Mouse (Mus musculus) heart, embryonic 16.5 days (tissue): Measurements from ENCODE around the gene Taok2. TPM values are rescaled to one million over a fixed set of nuclear protein-coding genes. Genes with fewer than 3 reads are reported as not detected.
"Not testable (repeated sequence)": the region's sequence is repeated elsewhere in the genome, so short reads cannot be mapped to it uniquely, and the experiment has no call there.

ENCODE experiments used
- ATAC-seq: fragments of 200-750 bp; cut with Nextera tagmentation; replicated peaks from 2 replicates; pipeline ENCODE4 v1.8.0; 2017; ENCODE audit warnings: moderate number of reproducible peaks; ENCODE audit not compliant: insufficient read depth, low FRiP score; ENCODE audit errors: extremely low read depth
- H3K27ac ChIP-seq: fragments of 300-500 bp; sonication (generic); 2 replicates; pipeline ENCODE4 v1.5.1; 2014; ENCODE audit warnings: mild to moderate bottlenecking, low read length, control low read depth, moderate library complexity
- H3K27me3 ChIP-seq: fragments of 300-500 bp; sonication (generic); 2 replicates; pipeline ENCODE4 v1.6.1; 2014; ENCODE audit warnings: low read length, mixed read lengths; ENCODE audit not compliant: control insufficient read depth, insufficient read depth
- H3K36me3 ChIP-seq: fragments of 300-500 bp; sonication (generic); 2 replicates; pipeline ENCODE4 v1.6.1; 2014; ENCODE audit not compliant: control insufficient read depth, insufficient read depth
- H3K4me1 ChIP-seq: fragments of 300-500 bp; sonication (generic); 2 replicates; pipeline ENCODE4 v1.6.1; 2014; ENCODE audit warnings: low read length, mixed read lengths; ENCODE audit not compliant: control insufficient read depth, insufficient read depth
- H3K4me2 ChIP-seq: fragments of 300-500 bp; sonication (generic); 2 replicates; pipeline ENCODE4 v1.6.1; 2014; ENCODE audit warnings: low read depth, mild to moderate bottlenecking, control low read depth, low read length
- H3K4me3 ChIP-seq: fragments of 300-500 bp; sonication (generic); 2 replicates; pipeline ENCODE4 v1.5.1; 2014; ENCODE audit warnings: mild to moderate bottlenecking, control low read depth, low read length
- H3K9ac ChIP-seq: fragments of 300-500 bp; sonication (generic); 2 replicates; pipeline ENCODE4 v1.6.1; 2014; ENCODE audit warnings: low read length, control low read depth
- H3K9me3 ChIP-seq: fragments of 300-500 bp; sonication (generic); replicated peaks from 2 replicates; pipeline ENCODE4 v1.6.1; 2016; ENCODE audit warnings: low read length; ENCODE audit not compliant: control insufficient read depth
- WGBS: fragments of 180-500 bp; shearing (Covaris S2); extraction: QIAGEN DNeasy Blood & Tissue Kit; methylation state at CpG from one replicate; pipeline ENCODE4 v1.1.7; 2014; 5-methylcytosine and 5-hydroxymethylcytosine counted together
- polyA plus RNA-seq: library from polyadenylated mRNA; unstranded; fragments of >200 nt; fragmentation: Nextera tagmentation; extraction: Ambion mirVana; gene quantifications from 2 replicates; pipeline ENCODE4 v1.2.1, GENCODE M21; 2015

The Taok2 gene
- polyA plus RNA-seq, 1 experiment from 2014 or later: 31.1 TPM

GRCm38 (mm10) chr7:126919973-126920372 lies 35.5 kb upstream of the Taok2 start:
- Histone ChIP-seq H3K9me3 (no peaks in the 10 kb centered on the region), H3K27me3 (no peaks in the 10 kb centered on the region), H3K27ac (no peak overlapping the region), H3K4me2 (no peak overlapping the region), H3K4me1 (no peaks in the 10 kb centered on the region; the same call in 1 of the 2 replicates), H3K36me3 (no peaks in the 10 kb centered on the region), H3K4me3 (no peak overlapping the region), H3K9ac (no peak overlapping the region)
- 83% methylated on average over 4 of the region's 4 CpGs for WGBS
- ATAC-seq: no peak

GRCm38 (mm10) chr7:126918356-126918755 lies 33.9 kb upstream of the Taok2 start:
- H3K4me3 ChIP-seq, H3K9ac ChIP-seq, H3K9me3 ChIP-seq, H3K4me2 ChIP-seq, H3K4me1 ChIP-seq, H3K36me3 ChIP-seq, H3K27me3 ChIP-seq, ATAC-seq, H3K27ac ChIP-seq: not testable (repeated sequence)
- 44% methylated on average over 4 of the region's 4 CpGs for WGBS

- 74% methylated on average over 3 of the region's 3 CpGs for WGBS
- H3K27ac ChIP-seq: no peak overlapping the region
- no peaks in the 10 kb centered on the region for H3K36me3 ChIP-seq
- ATAC-seq: no peak
- H3K9me3 ChIP-seq: no peaks in the 10 kb centered on the region
- H3K27me3 ChIP-seq: no peaks in the 10 kb centered on the region
- H3K9ac ChIP-seq: no peak overlapping the region
- no peak overlapping the region for H3K4me3 ChIP-seq
- no peak overlapping the region for H3K4me2 ChIP-seq
- H3K4me1 ChIP-seq: no peaks in the 10 kb centered on the region
These were observed 30.3 kb upstream of the Taok2 start for GRCm38 (mm10) chr7:126914844-126915243.

GRCm38 (mm10) chr7:126905590-126905989 lies 21.1 kb upstream of the Taok2 start:
- Histone ChIP-seq H3K36me3 (no peaks in the 10 kb centered on the region), H3K27ac (no peak overlapping the region), H3K9ac (no peak overlapping the region), H3K27me3 (no peaks in the 10 kb centered on the region), H3K4me2 (no peak overlapping the region), H3K4me1 (no peaks in the 10 kb centered on the region), H3K4me3 (no peak overlapping the region), H3K9me3 (no peaks in the 10 kb centered on the region)
- ATAC-seq: no peak
- WGBS: 69% methylated on average over 3 of the region's 3 CpGs

- not testable (repeated sequence) for H3K4me2 ChIP-seq, H3K36me3 ChIP-seq, ATAC-seq, H3K9me3 ChIP-seq, H3K27me3 ChIP-seq, H3K4me3 ChIP-seq, H3K27ac ChIP-seq, H3K9ac ChIP-seq
- WGBS: 88% methylated on average over 7 of the region's 9 CpGs
- peaks cover 12% of the 10 kb centered on the region for H3K4me1 ChIP-seq
These were observed 15.3 kb upstream of the Taok2 start for GRCm38 (mm10) chr7:126899781-126900180.

GRCm38 (mm10) chr7:126898102-126898990 lies 13.8 kb upstream of the Taok2 start:
- Histone ChIP-seq H3K4me3 (peak overlapping the region; percentile 82), H3K36me3 (no peaks in the 10 kb centered on the region), H3K4me1 (peaks cover 12% of the 10 kb centered on the region), H3K27ac (peak overlapping the region; percentile 79), H3K9ac (peak overlapping the region; percentile 92), H3K4me2 (peak overlapping the region; percentile 84), H3K27me3 (no peaks in the 10 kb centered on the region), H3K9me3 (no peaks in the 10 kb centered on the region)
- peak; percentile 96 for ATAC-seq
- WGBS: 12% methylated on average over 37 of the region's 37 CpGs

- H3K9ac ChIP-seq: peak overlapping the region; percentile 92
- H3K4me2 ChIP-seq: peak overlapping the region; percentile 84
- H3K4me1 ChIP-seq: peaks cover 12% of the 10 kb centered on the region
- H3K36me3 ChIP-seq: no peaks in the 10 kb centered on the region
- no peaks in the 10 kb centered on the region for H3K27me3 ChIP-seq
- peak overlapping the region; percentile 79 for H3K27ac ChIP-seq
- WGBS: 17% methylated on average over 16 of the region's 16 CpGs
- peak; percentile 29 for ATAC-seq
- peak overlapping the region; percentile 82 for H3K4me3 ChIP-seq
- H3K9me3 ChIP-seq: no peaks in the 10 kb centered on the region
These were observed 13.0 kb upstream of the Taok2 start for GRCm38 (mm10) chr7:126897390-126898101.

- peaks cover 12% of the 10 kb centered on the region for H3K4me1 ChIP-seq
- H3K27me3 ChIP-seq: no peaks in the 10 kb centered on the region
- no peak for ATAC-seq
- no peak overlapping the region for H3K4me2 ChIP-seq
- WGBS: 83% methylated on average over 5 of the region's 5 CpGs
- peak overlapping the region; percentile 41; the same call in 1 of the 2 replicates for H3K27ac ChIP-seq
- H3K9me3 ChIP-seq: no peaks in the 10 kb centered on the region
- 0 out of 2 replicates have a peak overlapping the region, but pooled peaks have one; percentile 92 for H3K9ac ChIP-seq
- H3K4me3 ChIP-seq: no peak overlapping the region
- H3K36me3 ChIP-seq: no peaks in the 10 kb centered on the region
These were observed 12.4 kb upstream of the Taok2 start for GRCm38 (mm10) chr7:126896912-126897311.

GRCm38 (mm10) chr7:126888852-126889251 lies 4.3 kb upstream of the Taok2 start:
- Histone ChIP-seq H3K27ac (no peak overlapping the region), H3K4me3 (no peak overlapping the region), H3K4me1 (no peaks in the 10 kb centered on the region), H3K9ac (no peak overlapping the region), H3K27me3 (no peaks in the 10 kb centered on the region), H3K9me3 (no peaks in the 10 kb centered on the region), H3K36me3 (peaks cover 3% of the 10 kb centered on the region), H3K4me2 (no peak overlapping the region)
- 54% methylated on average over 7 of the region's 7 CpGs for WGBS
- no peak for ATAC-seq
